Mouse (Mus musculus) adrenal gland, adult (tissue): ENCODE measurements around the gene Crybg3.
A peak's percentile ranks its signal among the peaks of the same experiment; 100 is the strongest.

ENCODE experiments used
- DNase-seq, 2 experiments: peaks; one replicate each; pipeline ENCODE4 v3.0.0; 2022 to 2023; ENCODE audit warnings: low spot score in 1 of 2; ENCODE audit not compliant: inconsistent age in 2 of 2

Gene Crybg3

GRCm38 (mm10) chr16:59583515-59583914 is 17.3 kb downstream of the Crybg3 start:
- peak in 1 of 2 experiments; percentile 72 for DNase-seq

GRCm38 (mm10) chr16:59579237-59579636 is 21.5 kb downstream of the Crybg3 start:
- DNase-seq: no peak

- no peak for DNase-seq
These were observed 26.8 kb downstream of the Crybg3 start for GRCm38 (mm10) chr16:59573961-59574360.

- no peak for DNase-seq
These were observed 28.1 kb downstream of the Crybg3 start for GRCm38 (mm10) chr16:59572685-59573084.

DNA sequence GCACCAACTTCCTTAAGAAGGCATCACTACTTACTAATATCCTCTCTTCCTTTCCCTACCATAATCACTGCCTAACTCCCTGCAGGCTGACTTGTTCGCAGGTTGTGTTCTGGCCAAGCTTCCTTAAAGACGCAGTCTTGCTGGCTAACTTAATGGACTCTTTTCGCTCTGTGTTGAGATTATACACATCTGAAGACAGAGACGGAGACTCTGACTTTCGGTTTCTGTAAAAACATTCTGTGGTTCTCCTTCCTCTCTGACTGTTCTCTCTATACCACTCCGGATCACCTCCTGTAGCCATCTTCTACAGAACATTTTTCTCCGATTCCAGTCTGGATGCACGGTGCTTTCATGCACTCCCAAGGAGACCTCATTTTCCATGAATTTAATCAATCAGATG is 30.0 kb downstream of the Crybg3 start:
- no peak for DNase-seq

DNA sequence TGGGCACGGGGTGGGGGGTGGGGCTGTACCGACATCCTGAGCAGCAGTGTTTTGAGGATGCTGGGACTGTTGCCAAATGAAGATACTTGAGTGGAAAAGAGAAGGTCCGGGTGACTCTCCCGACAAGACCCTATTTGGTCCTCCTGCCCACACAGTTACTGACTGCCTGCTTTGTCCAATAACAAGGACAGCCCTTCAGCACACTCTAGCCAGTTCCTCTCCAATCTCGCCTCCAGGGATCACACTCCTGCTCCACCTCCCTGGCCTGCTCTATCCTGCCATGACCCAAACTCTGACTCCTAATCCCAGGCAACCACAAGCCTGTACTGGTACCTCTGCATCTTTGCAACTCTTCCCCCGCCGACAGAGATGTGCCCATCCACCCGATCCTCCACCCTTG is 30.9 kb downstream of the Crybg3 start:
- DNase-seq: no peak

DNA sequence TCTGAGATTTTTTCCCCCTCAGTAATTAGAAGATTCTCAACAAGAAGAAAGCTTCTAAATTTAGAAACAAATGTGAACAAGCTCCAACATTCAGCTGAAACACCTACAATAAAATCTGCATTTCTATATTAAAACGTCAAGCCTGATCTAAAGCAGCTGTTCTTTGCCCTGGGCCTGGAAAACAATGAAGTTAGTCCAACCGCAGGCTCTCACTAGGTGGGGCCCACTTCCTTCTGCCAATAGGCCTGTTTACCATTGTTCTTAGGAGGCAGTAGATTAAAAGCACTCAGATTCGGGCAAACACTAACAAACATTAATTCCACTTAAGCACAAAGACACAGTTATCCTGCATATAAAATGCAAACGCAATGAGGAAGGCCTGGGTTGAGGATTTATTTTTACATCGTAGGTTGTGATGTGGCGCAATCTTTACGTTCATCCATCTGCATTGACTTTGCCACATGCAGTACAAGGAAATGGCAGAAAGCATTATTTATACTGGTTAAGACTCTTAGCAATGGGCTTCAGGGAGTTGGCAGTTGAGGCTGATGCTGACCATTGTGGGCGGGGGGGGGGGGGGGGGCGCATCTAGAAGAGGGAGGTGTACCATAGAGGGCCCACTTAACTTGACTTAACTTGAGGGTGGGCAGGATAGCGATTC is 32.9 kb downstream of the Crybg3 start:
- no peak for DNase-seq

DNA sequence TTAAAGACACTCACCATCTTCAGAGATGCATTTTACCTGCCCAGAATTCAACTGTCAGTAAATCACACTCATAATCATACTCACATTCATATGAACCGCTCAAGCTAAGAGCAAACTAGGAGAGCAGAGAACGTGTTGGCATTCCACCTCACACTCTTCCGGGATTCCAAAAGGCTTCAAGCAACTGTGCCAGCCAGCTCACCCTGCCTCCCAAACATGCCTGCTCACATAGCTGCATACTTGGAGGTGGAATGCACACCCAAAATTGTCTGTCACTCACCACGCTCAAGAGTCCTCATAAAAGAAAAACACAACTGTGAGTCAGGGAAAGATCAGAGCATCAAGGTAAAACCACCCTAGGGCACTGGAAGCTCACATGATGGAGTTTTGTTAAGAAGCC is 34.3 kb downstream of the Crybg3 start:
- no peak for DNase-seq

- DNase-seq: no peak
These were observed 35.1 kb downstream of the Crybg3 start for GRCm38 (mm10) chr16:59565631-59566030.

DNA sequence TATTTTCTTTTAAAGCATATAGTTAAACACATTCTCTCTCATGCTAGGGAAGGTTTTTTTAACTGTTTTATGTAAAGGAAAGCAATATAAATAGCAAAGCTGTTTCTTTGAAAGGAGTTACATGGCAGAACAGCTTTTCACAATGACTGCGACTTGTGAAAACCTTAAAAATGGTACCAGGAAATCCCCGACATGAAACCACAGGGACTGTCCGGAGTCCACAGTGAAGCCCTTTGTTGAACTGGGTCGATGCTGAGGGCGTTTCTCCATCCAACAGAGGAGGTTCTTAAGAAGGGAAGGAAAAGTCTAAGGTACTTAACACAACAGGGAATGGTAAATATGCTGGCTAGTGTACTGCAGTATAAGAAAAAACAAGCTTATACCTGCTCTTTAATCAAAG is 36.8 kb downstream of the Crybg3 start:
- no peak for DNase-seq

GRCm38 (mm10) chr16:59559300-59560200 is 41.2 kb downstream of the Crybg3 start:
- DNase-seq: peak; percentile 23 to 61

- DNase-seq: no peak
These were observed 41.9 kb downstream of the Crybg3 start for GRCm38 (mm10) chr16:59558916-59559299.

DNA sequence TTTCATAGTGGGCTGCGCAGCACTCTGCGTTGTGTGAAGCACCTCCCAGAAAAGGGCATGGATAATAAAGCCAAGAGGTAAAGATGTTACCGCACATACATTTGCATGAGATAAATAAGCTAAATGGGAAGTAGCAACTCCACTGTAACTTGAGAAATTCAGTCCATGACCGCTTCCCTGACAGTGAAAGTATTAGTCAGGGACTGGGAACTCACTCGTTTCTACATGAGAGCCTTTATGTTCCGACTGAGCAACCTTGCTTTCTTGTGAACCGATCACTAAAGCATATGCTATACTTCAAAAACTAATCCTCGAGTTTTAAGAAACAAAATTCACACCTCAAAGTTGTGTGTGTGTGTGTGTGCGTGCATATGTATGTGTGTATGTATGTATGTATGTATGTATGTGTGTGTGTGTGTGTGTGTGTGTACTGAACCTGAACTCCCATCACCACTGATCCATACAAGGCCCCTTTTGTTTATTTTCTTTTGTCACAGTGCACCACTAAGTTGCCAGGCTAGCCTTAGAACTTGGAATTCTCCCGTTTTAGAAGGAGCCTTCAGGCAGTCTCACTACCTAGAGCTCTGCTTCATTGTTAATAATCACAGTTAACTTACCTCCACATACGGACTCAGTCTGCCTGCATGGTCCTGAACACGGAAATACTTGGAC is 47.2 kb downstream of the Crybg3 start:
- no peak for DNase-seq

DNA sequence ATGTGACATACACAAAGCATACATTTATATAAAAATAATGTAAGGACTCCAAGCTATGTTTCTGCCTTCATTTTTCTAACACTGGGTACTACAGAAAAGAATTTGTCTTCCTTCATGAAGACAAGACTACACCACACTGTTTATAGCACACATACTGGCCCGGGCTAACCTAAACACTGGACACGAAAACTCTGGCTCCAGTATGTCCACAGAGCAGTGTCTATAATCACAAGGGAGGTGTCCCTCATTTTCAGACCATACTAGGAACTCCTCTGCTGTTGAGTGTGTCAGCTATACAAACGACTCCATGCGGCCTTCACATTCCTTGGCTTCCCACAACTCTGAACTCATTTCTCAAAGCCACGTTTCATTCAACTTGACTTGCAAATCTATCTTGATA is 49.3 kb downstream of the Crybg3 start:
- peak in 1 of 2 experiments; percentile 30 for DNase-seq

DNA sequence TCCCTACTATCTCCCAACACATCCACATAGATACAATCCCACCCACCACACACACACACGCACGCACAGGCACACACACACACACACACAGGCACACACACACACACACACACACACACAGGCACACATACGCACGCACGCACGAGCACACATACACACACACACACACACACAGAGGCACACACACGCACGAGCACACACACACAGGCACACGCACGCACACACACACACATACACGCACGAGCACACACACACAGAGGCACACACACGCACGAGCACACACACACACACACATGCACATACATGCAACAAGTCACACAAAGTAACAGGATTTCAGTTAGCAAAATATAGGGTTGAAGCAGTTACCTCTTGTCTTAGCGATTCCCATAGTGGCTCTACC is 51.1 kb downstream of the Crybg3 start:
- DNase-seq: no peak

- DNase-seq: no peak
These were observed 52.2 kb downstream of the Crybg3 start for GRCm38 (mm10) chr16:59548582-59548947.

- DNase-seq: peak; percentile 74 to 92
These were observed 52.7 kb downstream of the Crybg3 start for GRCm38 (mm10) chr16:59547887-59548581.

DNA sequence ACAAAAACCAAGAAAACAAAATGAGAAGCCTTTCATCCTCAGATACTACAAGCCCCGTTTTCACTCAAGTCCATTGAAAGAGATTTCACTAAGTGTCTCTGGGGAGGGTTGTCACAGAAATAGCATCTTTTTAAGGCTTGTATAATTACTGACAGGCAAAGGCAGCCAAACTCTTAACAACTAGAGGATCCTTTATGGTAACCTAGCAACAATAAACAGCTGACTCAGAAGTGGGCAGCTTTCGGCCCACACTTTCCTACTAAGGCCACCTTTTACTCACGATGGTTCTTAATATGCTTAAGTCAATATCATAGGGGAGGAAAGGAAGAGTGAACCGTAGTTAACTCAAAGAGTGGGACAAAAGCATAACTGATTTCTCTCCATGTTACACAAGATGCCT is 53.3 kb downstream of the Crybg3 start:
- DNase-seq: peak in 1 of 2 experiments; percentile 70

DNA sequence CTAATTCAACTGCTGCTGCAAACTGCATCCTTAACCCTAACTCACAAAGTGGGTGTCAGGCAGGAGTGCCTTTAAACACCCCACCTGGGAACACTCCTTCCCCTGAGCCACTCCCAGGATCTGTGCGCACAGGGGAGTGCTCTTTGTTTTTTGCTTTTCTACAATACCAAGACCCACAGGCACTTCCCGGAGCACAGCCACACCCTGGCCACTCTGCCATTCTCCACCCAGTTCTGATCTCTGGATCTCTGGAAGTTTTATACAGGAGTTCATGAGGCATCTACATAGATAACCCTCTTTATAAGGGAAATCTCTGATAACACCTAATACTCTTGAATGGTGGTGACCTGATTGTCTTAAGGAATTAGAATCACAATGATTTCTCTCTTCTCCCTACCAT is 55.4 kb downstream of the Crybg3 start:
- no peak for DNase-seq

DNA sequence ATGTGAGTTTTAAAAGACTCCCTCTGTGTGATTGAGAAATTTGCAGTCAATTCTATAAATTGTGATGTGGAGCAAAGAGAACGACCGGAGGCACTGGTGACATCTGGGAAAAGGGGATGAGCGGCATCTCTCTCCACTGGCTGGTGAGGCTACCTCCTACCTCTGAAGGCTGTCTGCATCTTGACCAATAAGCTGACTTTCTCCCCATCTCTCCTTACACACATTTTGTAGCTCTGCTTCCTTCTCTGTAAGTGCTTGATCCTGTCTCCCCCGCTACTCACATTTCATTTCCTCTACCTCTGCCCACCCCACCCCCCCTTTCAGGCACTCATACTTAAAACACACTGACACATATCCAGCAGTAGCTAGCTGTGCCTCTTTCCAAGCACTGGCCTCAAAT is 59.4 kb downstream of the Crybg3 start:
- no peak for DNase-seq

GRCm38 (mm10) chr16:59540944-59541343 is 59.8 kb downstream of the Crybg3 start:
- no peak for DNase-seq
